Mouse (Mus musculus): ENCODE measurements at regions not wholly inside any gene's neighbourhood (a gene's known extent, or its start where the extent isn't known, plus 50 kb on each side); places are given as distances from the start of the nearest gene placed in this dataset.

GRCm38 (mm10) chr3:54592655-54593428, 99.8 kb upstream of the Supt20 start:
- peak; percentile 78 for ATAC-seq (replicated peaks; ENCODE audit: poor library complexity, severe bottlenecking)

- ATAC-seq (replicated peaks; ENCODE audit: poor library complexity, severe bottlenecking), result no peak
These were observed 97.4 kb upstream of the Supt20 start for GRCm38 (mm10) chr3:54595193-54595592.

DNA sequence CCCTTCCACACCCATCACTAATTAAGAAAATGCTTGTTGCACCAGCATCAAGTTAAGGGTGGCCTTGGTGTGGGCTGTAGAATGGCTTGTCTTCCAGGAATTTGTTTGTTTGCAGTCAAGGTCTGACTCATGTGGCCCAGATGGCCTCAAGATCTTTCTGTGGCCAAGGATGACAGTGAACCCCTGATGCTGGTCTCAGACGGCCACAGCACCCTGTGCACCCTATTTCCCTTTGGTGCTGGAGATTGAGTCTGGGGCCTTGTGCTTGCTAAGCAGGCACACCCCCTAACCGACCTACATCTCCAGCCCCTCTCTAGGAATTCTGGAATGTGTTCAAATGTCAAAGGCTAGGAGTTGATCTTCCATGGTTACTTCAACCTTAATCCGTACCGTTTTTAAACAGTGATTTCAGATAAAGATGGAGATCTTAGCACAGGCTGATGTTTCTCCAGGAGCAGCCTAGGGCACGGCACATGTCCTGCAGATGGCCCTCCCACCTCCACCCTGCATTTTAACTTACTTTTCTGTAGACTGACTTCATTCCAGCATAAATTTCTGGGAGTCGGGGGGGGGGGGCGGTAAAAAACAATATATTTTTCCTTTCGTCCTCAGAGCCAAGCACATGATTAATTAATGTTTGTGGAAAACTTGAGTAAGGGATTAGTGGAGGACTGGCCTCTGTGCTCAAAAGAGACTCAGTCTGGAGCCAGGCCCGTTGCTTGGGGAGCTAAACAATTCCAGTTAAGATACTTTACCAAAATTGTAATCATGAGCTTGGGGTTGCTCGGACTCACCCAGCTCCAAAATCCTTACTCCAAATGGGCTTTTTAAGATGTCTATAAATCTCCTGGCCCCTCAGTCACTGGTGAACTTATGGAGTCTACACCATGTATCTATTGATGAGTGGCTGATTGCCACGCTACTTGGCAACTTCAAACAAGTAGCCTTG, 95.0 kb upstream of the Supt20 start:
- ATAC-seq (replicated peaks; ENCODE audit: poor library complexity, severe bottlenecking), result no peak

- ATAC-seq (replicated peaks; ENCODE audit: poor library complexity, severe bottlenecking), result no peak
These were observed 94.3 kb upstream of the Supt20 start for GRCm38 (mm10) chr3:54598296-54598695.

GRCm38 (mm10) chr3:54604705-54605379, 87.8 kb upstream of the Supt20 start:
- peak; percentile 50 for ATAC-seq (replicated peaks; ENCODE audit: poor library complexity, severe bottlenecking)

- peak; percentile 82 for ATAC-seq (replicated peaks; ENCODE audit: poor library complexity, severe bottlenecking)
These were observed 81.1 kb upstream of the Supt20 start for GRCm38 (mm10) chr3:54611431-54611990.

DNA sequence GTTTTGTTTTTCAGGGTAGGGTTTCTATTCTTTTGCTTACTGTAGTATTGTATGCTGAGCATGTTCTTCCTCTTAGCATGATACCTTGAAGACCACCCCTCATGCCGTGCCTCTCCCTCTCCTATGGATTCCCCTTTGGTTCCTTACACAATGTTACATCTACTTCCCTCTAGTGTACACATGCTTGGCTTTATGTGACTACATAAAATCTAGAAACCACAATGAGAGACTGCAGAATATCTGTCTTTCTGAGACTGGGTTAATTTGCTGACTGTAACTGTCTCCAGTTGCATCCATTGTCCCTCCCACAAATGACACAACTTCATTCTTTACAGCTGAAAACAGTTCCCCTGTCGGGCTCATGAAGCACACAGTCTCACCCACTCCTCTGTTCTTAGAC, 78.8 kb upstream of the Supt20 start:
- peak; percentile 68 for ATAC-seq (replicated peaks; ENCODE audit: poor library complexity, severe bottlenecking)

DNA sequence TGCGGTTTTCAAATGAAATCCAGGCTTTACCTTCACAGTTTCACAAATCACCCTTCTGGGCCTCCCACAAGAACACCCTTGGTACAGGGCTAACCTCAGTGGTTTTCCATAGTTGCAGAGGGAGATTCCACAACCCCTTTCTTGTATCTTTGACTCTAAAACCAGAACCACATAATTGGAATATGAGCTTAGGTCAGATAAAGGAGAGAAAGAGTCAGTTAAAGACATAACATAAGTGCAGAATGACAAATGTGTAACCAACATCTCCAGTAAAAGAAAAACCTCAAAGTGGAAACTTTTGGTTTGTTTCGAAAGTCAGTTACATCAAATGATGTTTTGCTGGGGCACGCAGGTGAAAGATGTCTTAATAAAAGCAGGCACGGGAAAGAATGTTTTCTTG, 75.3 kb upstream of the Supt20 start:
- ATAC-seq (replicated peaks; ENCODE audit: poor library complexity, severe bottlenecking), result no peak

DNA sequence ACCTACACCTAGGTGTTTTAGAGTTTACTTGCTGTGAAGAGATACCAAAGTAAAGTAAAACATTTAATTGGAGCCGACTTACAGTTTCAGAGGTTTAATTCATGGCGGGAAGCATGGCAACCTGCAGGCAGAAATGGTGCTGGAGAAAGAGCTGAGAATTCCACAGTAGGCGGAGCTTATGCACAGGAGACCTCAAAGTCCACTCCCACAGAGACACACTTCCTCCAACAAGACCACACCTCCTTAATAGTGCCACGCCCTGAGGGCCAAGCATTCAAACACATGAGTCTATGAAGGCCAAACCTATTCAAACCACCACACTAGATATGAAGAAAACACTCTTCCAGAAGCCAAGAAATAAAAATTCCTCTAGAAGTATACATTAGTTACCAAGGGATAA, 74.3 kb upstream of the Supt20 start:
- ATAC-seq (replicated peaks; ENCODE audit: poor library complexity, severe bottlenecking), result no peak

- ATAC-seq (replicated peaks; ENCODE audit: poor library complexity, severe bottlenecking), result peak; percentile 17; the same call in 1 of the 2 replicates
These were observed 62.4 kb upstream of the Supt20 start for GRCm38 (mm10) chr3:54630254-54630653.

- no peak for ATAC-seq (replicated peaks; ENCODE audit: poor library complexity, severe bottlenecking)
These were observed 59.9 kb upstream of the Supt20 start for GRCm38 (mm10) chr3:54632731-54633130.

DNA sequence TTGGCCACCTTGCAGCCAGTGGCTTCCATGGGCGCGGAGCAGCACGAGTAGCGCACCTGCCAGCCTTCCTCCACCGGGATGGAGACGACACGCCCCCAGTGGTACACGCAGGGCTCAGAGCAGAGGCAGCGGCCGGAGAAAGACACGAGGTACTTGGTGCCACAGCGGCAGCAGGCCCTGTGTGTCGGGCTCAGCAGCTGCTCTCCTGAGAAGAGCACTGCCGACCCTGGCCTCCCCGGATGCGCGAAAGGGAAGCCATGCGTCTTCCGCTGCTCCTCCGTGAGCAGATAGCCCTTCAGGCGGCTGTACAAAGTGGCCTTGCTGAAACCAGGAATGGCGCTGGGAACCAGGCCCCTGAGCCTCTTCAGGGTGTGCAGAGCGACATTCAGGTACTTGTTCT, 59.2 kb upstream of the Supt20 start:
- no peak for ATAC-seq (replicated peaks; ENCODE audit: poor library complexity, severe bottlenecking)

DNA sequence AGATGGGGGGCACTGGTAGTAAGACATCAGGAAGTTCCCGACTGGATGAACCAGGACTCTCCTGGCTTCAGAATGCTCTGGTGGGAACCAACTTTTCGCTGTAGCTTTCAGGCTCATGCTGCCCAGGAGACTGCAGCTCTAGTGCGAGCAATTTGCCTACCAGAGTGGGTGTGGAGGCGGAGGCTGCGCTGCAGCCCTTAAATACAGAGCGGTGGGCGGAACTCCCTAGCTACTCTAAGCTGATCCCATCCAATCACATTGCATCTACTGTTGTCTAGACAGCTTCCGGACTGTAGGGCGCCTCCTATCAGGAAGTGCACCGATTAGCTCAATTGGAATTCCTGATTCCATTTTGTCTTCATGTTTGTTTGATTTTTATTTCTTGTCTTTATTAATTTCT, 58.2 kb upstream of the Supt20 start:
- ATAC-seq (replicated peaks; ENCODE audit: poor library complexity, severe bottlenecking), result no peak
